Mouse (Mus musculus) embryonic facial prominence, embryonic 11.5 days (tissue): ENCODE measurements at regions not wholly inside any gene's neighbourhood (a gene's known extent, or its start where the extent isn't known, plus 50 kb on each side); places are given as distances from the start of the nearest gene placed in this dataset.

ENCODE experiments used
- ATAC-seq: fragments of 200-750 bp; cut with Nextera tagmentation; replicated peaks from 2 replicates; pipeline ENCODE4 v1.8.0; 2017; ENCODE audit warnings: low read depth; ENCODE audit not compliant: insufficient number of reproducible peaks, low FRiP score, low TSS enrichment
- DNase-seq: peaks from one replicate; pipeline ENCODE4 v3.0.0-alpha.2; 2015; ENCODE audit warnings: low spot score
- H3K27ac ChIP-seq: fragments of 300-500 bp; sonication (generic); replicated peaks from 2 replicates; pipeline ENCODE4 v1.5.1; 2014; ENCODE audit warnings: mild to moderate bottlenecking, low read depth, low read length, control low read depth
- H3K27me3 ChIP-seq: fragments of 300-500 bp; sonication (generic); 2 replicates; pipeline ENCODE4 v1.6.1; 2014; ENCODE audit warnings: mild to moderate bottlenecking, low read length, moderate library complexity, mixed read lengths; ENCODE audit not compliant: control insufficient read depth, insufficient read depth
- H3K36me3 ChIP-seq: fragments of 300-500 bp; sonication (generic); replicated peaks from 2 replicates; pipeline ENCODE4 v1.6.1; 2014; ENCODE audit warnings: low read depth, mild to moderate bottlenecking, low read length, moderate library complexity, mixed read lengths; ENCODE audit not compliant: control insufficient read depth, insufficient read depth
- H3K4me1 ChIP-seq: fragments of 300-500 bp; sonication (generic); 2 replicates; pipeline ENCODE4 v1.6.1; 2014; ENCODE audit warnings: low read length, mixed read lengths; ENCODE audit not compliant: control insufficient read depth, insufficient read depth
- H3K4me2 ChIP-seq: fragments of 300-500 bp; sonication (generic); 2 replicates; pipeline ENCODE4 v1.6.1; 2014; ENCODE audit warnings: low read depth, mild to moderate bottlenecking, control low read depth, low read length, moderate library complexity
- H3K4me3 ChIP-seq: fragments of 300-500 bp; sonication (generic); 2 replicates; pipeline ENCODE4 v1.5.1; 2014; ENCODE audit warnings: low read depth, low read length, control low read depth
- H3K9ac ChIP-seq: fragments of 300-500 bp; sonication (generic); replicated peaks from 2 replicates; pipeline ENCODE4 v1.6.1; 2014; ENCODE audit warnings: mild to moderate bottlenecking, control low read depth, low read length
- H3K9me3 ChIP-seq: fragments of 300-500 bp; sonication (generic); replicated peaks from 2 replicates; pipeline ENCODE4 v1.6.1; 2016; ENCODE audit warnings: mild to moderate bottlenecking, low read length, inconsistent platforms, mixed read lengths; ENCODE audit not compliant: control insufficient read depth
- WGBS: fragments of 180-500 bp; shearing (Covaris S2); extraction: QIAGEN DNeasy Blood & Tissue Kit; methylation state at CpG from one replicate; pipeline ENCODE4 v1.1.7; 2014; 5-methylcytosine and 5-hydroxymethylcytosine counted together

- Histone ChIP-seq H3K27ac (peak overlapping the region; percentile 59; the same call in 1 of the 2 replicates), H3K27me3 (no peaks in the 10 kb centered on the region), H3K4me2 (no peak overlapping the region), H3K4me3 (no peak overlapping the region), H3K4me1 (no peaks in the 10 kb centered on the region), H3K9ac (peak overlapping the region; percentile 9; the same call in 1 of the 2 replicates), H3K9me3 (no peaks in the 10 kb centered on the region), H3K36me3 (no peaks in the 10 kb centered on the region)
- WGBS, result 30% methylated on average over 11 of the region's 11 CpGs
- ATAC-seq (peak; percentile 73), DNase-seq (peak; percentile 67)
These were observed 474.5 kb upstream of the Cdh4 start for GRCm38 (mm10) chr2:178967584-178968365.

GRCm38 (mm10) chr2:178969732-178970131 lies 472.5 kb upstream of the Cdh4 start:
- DNase-seq (no peak), ATAC-seq (no peak)
- Histone ChIP-seq H3K27ac (no peak overlapping the region), H3K4me3 (no peak overlapping the region), H3K4me2 (no peak overlapping the region), H3K36me3 (no peaks in the 10 kb centered on the region), H3K9me3 (no peaks in the 10 kb centered on the region), H3K9ac (no peak overlapping the region), H3K27me3 (no peaks in the 10 kb centered on the region), H3K4me1 (no peaks in the 10 kb centered on the region)
- 69% methylated on average over 10 of the region's 10 CpGs for WGBS

- H3K9ac ChIP-seq, result no peak overlapping the region
- no peaks in the 10 kb centered on the region for H3K36me3 ChIP-seq
- H3K27me3 ChIP-seq, result no peaks in the 10 kb centered on the region
- no peak overlapping the region for H3K4me2 ChIP-seq
- H3K4me3 ChIP-seq, result no peak overlapping the region
- WGBS, result 94% methylated on average over 4 of the region's 4 CpGs
- no peaks in the 10 kb centered on the region for H3K4me1 ChIP-seq
- DNase-seq, result no peak
- no peaks in the 10 kb centered on the region for H3K9me3 ChIP-seq
- ATAC-seq, result no peak
- H3K27ac ChIP-seq, result no peak overlapping the region
These were observed 466.9 kb upstream of the Cdh4 start for GRCm38 (mm10) chr2:178975366-178975765.

GRCm38 (mm10) chr2:178976046-178976445 lies 466.2 kb upstream of the Cdh4 start:
- no peak overlapping the region for H3K4me3 ChIP-seq
- no peaks in the 10 kb centered on the region for H3K36me3 ChIP-seq
- no peak overlapping the region for H3K4me2 ChIP-seq
- H3K4me1 ChIP-seq, result no peaks in the 10 kb centered on the region
- WGBS, result 69% methylated on average over 6 of the region's 6 CpGs
- DNase-seq, result no peak
- no peaks in the 10 kb centered on the region for H3K9me3 ChIP-seq
- no peak overlapping the region for H3K9ac ChIP-seq
- no peak overlapping the region for H3K27ac ChIP-seq
- no peak for ATAC-seq
- H3K27me3 ChIP-seq, result no peaks in the 10 kb centered on the region

DNA sequence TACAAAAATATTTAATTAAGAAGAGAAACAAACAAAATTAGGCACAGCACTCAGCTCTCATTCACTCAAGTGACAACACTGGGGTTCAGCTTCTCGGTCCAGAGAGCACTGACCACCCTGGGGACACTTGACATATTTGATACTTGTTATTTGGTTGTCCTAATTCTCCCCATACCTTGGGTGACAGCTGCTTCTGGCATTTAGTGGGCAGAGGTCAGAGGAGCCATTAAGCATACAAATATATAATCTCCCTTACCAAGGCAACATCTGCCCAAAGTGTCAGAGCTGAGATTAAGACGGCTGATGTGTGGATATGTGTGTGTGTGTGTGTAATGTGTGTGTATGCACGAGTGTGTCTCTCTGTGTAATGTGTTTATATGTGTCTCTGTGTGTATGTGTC lies 465.7 kb upstream of the Cdh4 start:
- Histone ChIP-seq H3K4me3 (no peak overlapping the region), H3K4me1 (no peaks in the 10 kb centered on the region), H3K9ac (no peak overlapping the region), H3K4me2 (no peak overlapping the region), H3K9me3 (no peaks in the 10 kb centered on the region), H3K27me3 (no peaks in the 10 kb centered on the region), H3K36me3 (no peaks in the 10 kb centered on the region), H3K27ac (no peak overlapping the region)
- ATAC-seq (no peak), DNase-seq (no peak)
- 47% methylated on average over 3 of the region's 3 CpGs for WGBS

GRCm38 (mm10) chr2:178979451-178979850 lies 462.8 kb upstream of the Cdh4 start:
- DNase-seq (no peak), ATAC-seq (no peak)
- no peak overlapping the region for H3K4me3 ChIP-seq
- H3K9ac ChIP-seq, result no peak overlapping the region
- 93% methylated on average over 9 of the region's 9 CpGs for WGBS
- no peak overlapping the region for H3K4me2 ChIP-seq
- H3K27ac ChIP-seq, result no peak overlapping the region
- H3K36me3 ChIP-seq, result no peaks in the 10 kb centered on the region
- no peaks in the 10 kb centered on the region for H3K4me1 ChIP-seq
- no peaks in the 10 kb centered on the region for H3K9me3 ChIP-seq
- H3K27me3 ChIP-seq, result no peaks in the 10 kb centered on the region

DNA sequence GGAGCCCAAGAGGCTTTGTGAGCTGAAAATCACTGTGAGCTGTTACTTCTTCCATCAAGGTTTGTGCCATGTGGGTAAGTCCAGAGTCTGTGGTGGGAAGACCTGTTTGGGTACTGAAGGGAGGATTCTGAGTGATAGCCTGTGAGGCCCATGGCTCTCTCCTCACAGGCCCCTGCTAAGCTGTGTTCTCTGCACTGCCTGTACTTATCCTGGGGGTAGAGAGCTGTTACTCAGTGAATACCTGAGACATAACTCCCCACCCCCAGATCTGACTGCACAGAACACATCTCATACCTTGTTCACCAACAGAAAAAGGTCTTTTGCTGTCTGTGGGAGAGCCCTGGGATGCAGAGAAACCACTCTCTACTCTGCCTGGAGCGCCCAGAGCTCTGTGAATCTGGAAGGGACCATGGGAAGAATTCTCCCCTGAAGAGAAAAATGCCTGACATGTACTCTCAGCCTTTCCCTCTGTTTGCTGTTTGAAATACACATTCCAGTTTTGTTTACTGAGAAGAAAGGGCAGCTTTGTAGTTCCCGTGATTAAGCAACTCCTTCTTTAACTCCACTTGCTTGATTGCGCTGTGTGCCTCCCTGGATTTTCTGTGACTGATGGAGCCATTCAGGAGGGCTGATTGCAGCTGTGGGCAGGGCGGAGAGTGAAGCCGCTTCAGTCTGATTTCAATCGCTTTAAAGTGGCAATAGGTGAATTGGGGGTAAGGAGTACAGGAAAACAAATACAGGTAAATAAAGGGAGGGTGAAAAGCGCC lies 460.3 kb upstream of the Cdh4 start:
- Histone ChIP-seq H3K27me3 (no peaks in the 10 kb centered on the region), H3K4me2 (no peak overlapping the region), H3K27ac (0 out of 2 replicates have a peak overlapping the region, but pooled peaks have one; percentile 38), H3K9me3 (no peaks in the 10 kb centered on the region), H3K4me1 (no peaks in the 10 kb centered on the region; the same call in 1 of the 2 replicates), H3K9ac (no peak overlapping the region), H3K4me3 (no peak overlapping the region), H3K36me3 (no peaks in the 10 kb centered on the region)
- DNase-seq, result peak; percentile 44
- 33% methylated on average over 7 of the region's 7 CpGs for WGBS
- no peak for ATAC-seq

GRCm38 (mm10) chr2:178983801-178984200 lies 458.4 kb upstream of the Cdh4 start:
- Histone ChIP-seq H3K4me2 (no peak overlapping the region), H3K4me3 (no peak overlapping the region), H3K9me3 (no peaks in the 10 kb centered on the region), H3K9ac (no peak overlapping the region), H3K36me3 (no peaks in the 10 kb centered on the region), H3K27ac (no peak overlapping the region), H3K27me3 (no peaks in the 10 kb centered on the region), H3K4me1 (no peaks in the 10 kb centered on the region; the same call in 1 of the 2 replicates)
- no peak for DNase-seq
- WGBS, result 91% methylated on average over 8 of the region's 8 CpGs
- no peak for ATAC-seq
